Mouse (Mus musculus): ENCODE results near the gene Dhrs4. TPM values are rescaled to one million over a fixed set of nuclear protein-coding genes. Genes with fewer than 3 reads are reported as not detected.

Dhrs4 gene
- polyA plus RNA-seq, 1 experiment from 2014 or later, result 63.3 TPM

DNA sequence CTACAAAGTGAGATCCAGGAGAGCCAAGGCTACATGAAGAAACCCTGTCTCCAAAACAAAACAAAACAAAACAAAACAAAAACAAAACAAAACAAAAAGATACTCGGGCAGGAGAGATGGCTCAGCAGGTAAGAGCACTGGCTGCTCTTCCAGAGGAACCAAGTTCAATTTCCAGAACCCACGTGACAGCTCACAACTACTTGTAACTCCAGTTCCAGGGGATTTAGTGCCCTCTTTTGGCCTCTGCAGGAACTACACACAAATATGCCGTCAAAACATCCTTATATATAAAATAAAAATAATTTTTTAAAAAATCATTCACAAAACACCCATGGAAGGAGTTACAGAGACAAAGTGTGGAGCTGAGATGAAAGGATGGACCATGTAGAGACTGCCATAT is 49.4 kb downstream of the Dhrs4 start:
- Histone ChIP-seq H3K4me2 (no peak overlapping the region), H3K27ac (ENCODE audit: poor library complexity, severe bottlenecking) (no peak overlapping the region), H3K36me3 (no peaks in the 10 kb centered on the region), H3K9me3 (replicated peaks) (no peaks in the 10 kb centered on the region), H3K27me3 (replicated peaks) (peaks cover 39% of the 10 kb centered on the region), H3K9ac (no peak overlapping the region), H3K4me1 (replicated peaks) (peaks cover 12% of the 10 kb centered on the region), H3K4me3 (no peak overlapping the region)
- 22% methylated on average over 3 of the region's 3 CpGs for WGBS
- no peak for ATAC-seq (ENCODE audit: insufficient number of reproducible peaks, low FRiP score)

DNA sequence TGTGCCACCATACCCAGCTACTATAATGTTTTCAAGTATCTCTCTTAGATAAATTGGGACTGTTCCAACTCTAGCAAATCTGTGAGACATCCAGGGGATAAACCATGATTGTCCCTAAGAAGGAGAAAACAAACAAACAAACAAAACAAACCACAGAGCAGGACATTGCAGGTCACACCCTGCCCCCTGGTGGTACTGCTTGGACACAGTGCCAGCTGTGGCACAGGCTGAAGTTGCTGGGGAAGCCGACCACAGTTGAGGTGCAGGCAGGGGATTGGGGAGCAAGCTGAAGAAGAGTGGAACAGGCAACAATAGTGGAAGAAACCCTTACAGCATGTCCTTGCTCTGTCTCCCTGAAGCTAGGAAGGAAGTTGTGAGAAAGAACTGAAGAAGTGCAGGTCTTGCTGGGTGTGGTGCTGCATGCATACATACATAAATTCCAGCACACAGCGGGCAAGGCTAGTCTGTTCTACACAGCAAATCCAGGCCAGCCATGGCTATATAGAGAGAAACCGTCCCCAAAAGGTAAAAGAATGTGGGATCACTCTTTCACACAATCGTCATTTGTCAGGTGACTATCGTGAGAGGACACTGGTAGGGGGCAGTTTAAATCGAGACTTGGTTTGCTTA is 57.7 kb downstream of the Dhrs4 start:
- Histone ChIP-seq H3K4me2 (no peak overlapping the region), H3K36me3 (no peaks in the 10 kb centered on the region), H3K4me1 (replicated peaks) (peaks cover 11% of the 10 kb centered on the region), H3K9me3 (replicated peaks) (no peaks in the 10 kb centered on the region), H3K27ac (ENCODE audit: poor library complexity, severe bottlenecking) (no peak overlapping the region), H3K27me3 (replicated peaks) (no peaks in the 10 kb centered on the region), H3K9ac (no peak overlapping the region), H3K4me3 (no peak overlapping the region)
- WGBS, result 36% methylated on average over 6 of the region's 6 CpGs
- no peak for ATAC-seq (ENCODE audit: insufficient number of reproducible peaks, low FRiP score)

Other genes starting within 250 kb of the Dhrs4 start
- 2.4 and 2.6 TPM in 2 replicates for gene Carmil3, start 11.9 kb downstream of the Dhrs4 start, polyA plus RNA-seq (2016; fragmentation: Nextera tagmentation; extraction: Ambion mirVana)
- 0.30 and 0.59 TPM in 2 replicates for gene Cpne6, start 31.7 kb downstream of the Dhrs4 start, polyA plus RNA-seq (2016; fragmentation: Nextera tagmentation; extraction: Ambion mirVana)
- gene Nrl, start 46.2 kb downstream of the Dhrs4 start, polyA plus RNA-seq (2016; fragmentation: Nextera tagmentation; extraction: Ambion mirVana), result not detected in 2 replicates
- gene Pck2, start 61.5 kb downstream of the Dhrs4 start, polyA plus RNA-seq (2016; fragmentation: Nextera tagmentation; extraction: Ambion mirVana), result 38.8 and 43.0 TPM in 2 replicates
- gene Dcaf11, start 81.2 kb downstream of the Dhrs4 start, polyA plus RNA-seq (2016; fragmentation: Nextera tagmentation; extraction: Ambion mirVana), result 73.2 and 78.7 TPM in 2 replicates
- 0.96 TPM in 1 of 2 replicates, not detected in the other for gene A730061H03Rik, start 81.6 kb downstream of the Dhrs4 start, polyA plus RNA-seq (2016; fragmentation: Nextera tagmentation; extraction: Ambion mirVana)
- gene Fitm1, start 96.9 kb downstream of the Dhrs4 start, polyA plus RNA-seq (2016; fragmentation: Nextera tagmentation; extraction: Ambion mirVana), result 114 and 118 TPM in 2 replicates
- 211 and 212 TPM in 2 replicates for gene Psme1, start 99.4 kb downstream of the Dhrs4 start, polyA plus RNA-seq (2016; fragmentation: Nextera tagmentation; extraction: Ambion mirVana)
- 16.3 and 21.5 TPM in 2 replicates for gene Emc9, start 106.5 kb downstream of the Dhrs4 start, polyA plus RNA-seq (2016; fragmentation: Nextera tagmentation; extraction: Ambion mirVana)
- gene Psme2, start 112.4 kb downstream of the Dhrs4 start, polyA plus RNA-seq (2016; fragmentation: Nextera tagmentation; extraction: Ambion mirVana), result 200 and 213 TPM in 2 replicates
- gene Rnf31, start 113.0 kb downstream of the Dhrs4 start, polyA plus RNA-seq (2016; fragmentation: Nextera tagmentation; extraction: Ambion mirVana), result 16.4 and 16.8 TPM in 2 replicates
- 8.7 and 9.4 TPM in 2 replicates for gene Irf9, start 124.8 kb downstream of the Dhrs4 start, polyA plus RNA-seq (2016; fragmentation: Nextera tagmentation; extraction: Ambion mirVana)
- gene Rec8, start 139.3 kb downstream of the Dhrs4 start, polyA plus RNA-seq (2016; fragmentation: Nextera tagmentation; extraction: Ambion mirVana), result 16.5 and 17.5 TPM in 2 replicates
- gene Ipo4, start 157.2 kb downstream of the Dhrs4 start, polyA plus RNA-seq (2016; fragmentation: Nextera tagmentation; extraction: Ambion mirVana), result 66.1 and 68.4 TPM in 2 replicates
- gene Gm49378, start 159.1 kb downstream of the Dhrs4 start, polyA plus RNA-seq (2016; fragmentation: Nextera tagmentation; extraction: Ambion mirVana), result 3.4 and 5.2 TPM in 2 replicates
- gene Tm9sf1, start 165.0 kb downstream of the Dhrs4 start, polyA plus RNA-seq (2016; fragmentation: Nextera tagmentation; extraction: Ambion mirVana), result 86.2 and 92.6 TPM in 2 replicates
- gene Tssk4, start 171.4 kb downstream of the Dhrs4 start, polyA plus RNA-seq (2016; fragmentation: Nextera tagmentation; extraction: Ambion mirVana), result 0.45 and 0.60 TPM in 2 replicates
- 74.1 and 76.7 TPM in 2 replicates for gene Mdp1, start 181.8 kb downstream of the Dhrs4 start, polyA plus RNA-seq (2016; fragmentation: Nextera tagmentation; extraction: Ambion mirVana)
- gene Gmpr2, start 193.2 kb downstream of the Dhrs4 start, polyA plus RNA-seq (2016; fragmentation: Nextera tagmentation; extraction: Ambion mirVana), result 39.8 and 44.6 TPM in 2 replicates
- gene Nedd8, start 193.4 kb downstream of the Dhrs4 start, polyA plus RNA-seq (2016; fragmentation: Nextera tagmentation; extraction: Ambion mirVana), result 457 and 491 TPM in 2 replicates
- 36.1 and 37.6 TPM in 2 replicates for gene Tinf2, start 203.1 kb downstream of the Dhrs4 start, polyA plus RNA-seq (2016; fragmentation: Nextera tagmentation; extraction: Ambion mirVana)
- 0.27 and 0.70 TPM in 2 replicates for gene Tgm1, start 235.2 kb downstream of the Dhrs4 start, polyA plus RNA-seq (2016; fragmentation: Nextera tagmentation; extraction: Ambion mirVana)
- 20.9 and 24.4 TPM in 2 replicates for gene Rabggta, start 243.5 kb downstream of the Dhrs4 start, polyA plus RNA-seq (2016; fragmentation: Nextera tagmentation; extraction: Ambion mirVana)

Data from heart, embryonic 12.5 days (tissue).